Mouse (Mus musculus) left cerebral cortex, adult 8-10 months (tissue): ENCODE measurements around the gene Snx27. TPM values are rescaled to one million over a fixed set of nuclear protein-coding genes. Genes with fewer than 3 reads are reported as not detected.

ENCODE experiments used
- DNase-seq, 2 experiments: peaks; one replicate each; pipeline ENCODE4 v3.0.0; 2022; ENCODE audit warnings: low spot score in 2 of 2
- total RNA-seq, 4 experiments: library from RNA; stranded (reverse); gene quantifications; 2 replicates each; pipeline ENCODE4 v1.2.4; 2022

Gene Snx27
- 100 to 1,000 TPM; 100 to 109 (median 105) TPM for total RNA-seq

GRCm38 (mm10) chr3:94582456-94582891 is at the start of gene Snx27:
Gene Snx27, minus strand, starts transcription at chr3:94582716.
- peak; percentile 78 to 92 for DNase-seq

DNA sequence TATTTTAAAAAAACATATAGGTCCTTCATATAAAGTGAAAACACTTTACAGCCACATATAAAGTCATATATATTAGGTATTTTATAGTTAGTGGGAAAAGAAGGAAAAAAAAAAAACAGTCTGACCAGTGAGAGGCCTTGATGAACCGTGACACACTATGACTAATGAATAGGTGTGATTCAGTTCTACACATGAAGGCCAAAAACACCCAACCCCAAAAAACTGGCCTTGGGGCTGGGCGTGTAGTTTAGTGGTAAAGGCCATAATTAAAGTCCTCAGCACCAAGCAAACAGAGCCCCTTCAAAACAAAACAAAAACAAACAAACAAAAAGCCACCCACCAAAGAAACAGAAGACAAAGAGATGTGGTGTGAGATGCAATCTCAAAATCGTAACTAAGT is 47.4 kb upstream of the Snx27 start:
- no peak for DNase-seq

DNA sequence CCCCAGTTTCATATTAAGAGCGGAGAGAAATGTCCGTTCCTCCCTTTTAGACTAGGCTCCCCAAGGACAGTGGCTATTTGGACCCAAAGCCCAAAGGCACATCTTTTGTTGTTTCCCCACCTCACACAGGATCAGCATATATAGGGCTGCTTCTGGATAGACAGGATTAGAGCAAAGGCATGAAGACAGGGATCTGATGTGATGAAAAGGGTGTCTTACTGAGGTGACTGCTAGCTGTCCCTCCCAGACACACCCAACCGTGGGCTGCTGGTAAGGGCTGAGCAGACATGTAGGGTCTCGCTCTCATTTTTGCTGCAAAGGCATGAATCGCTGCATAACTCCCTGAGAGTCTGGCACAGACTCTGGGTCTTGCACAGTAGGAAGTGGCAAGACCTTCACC is 46.2 kb upstream of the Snx27 start:
- DNase-seq = no peak

DNA sequence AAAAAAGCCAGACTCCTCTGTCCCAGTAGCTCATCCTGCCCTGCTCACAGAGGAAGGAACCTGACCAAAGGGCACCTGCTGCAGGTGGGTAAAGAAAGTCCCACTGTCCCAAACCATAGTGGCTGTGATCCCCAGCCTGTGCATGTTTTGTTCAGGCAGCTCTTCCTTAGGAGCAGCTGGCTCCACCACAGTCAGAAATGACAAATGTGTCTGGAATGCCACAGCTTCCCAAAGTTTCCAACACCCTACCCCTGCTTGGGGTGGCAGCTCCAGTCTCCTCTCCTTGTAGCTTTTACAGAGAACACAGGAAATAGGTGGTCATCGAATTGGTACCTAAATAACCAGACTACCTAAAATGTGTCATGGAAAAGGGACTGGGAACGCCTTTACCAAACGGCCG is 41.8 kb upstream of the Snx27 start:
- no peak for DNase-seq

GRCm38 (mm10) chr3:94622550-94622949 is 40.0 kb upstream of the Snx27 start:
- no peak for DNase-seq

GRCm38 (mm10) chr3:94621740-94622507 is 39.4 kb upstream of the Snx27 start:
- DNase-seq = no peak

- no peak for DNase-seq
Measured at GRCm38 (mm10) chr3:94616717-94617116, 34.2 kb upstream of the Snx27 start.

DNA sequence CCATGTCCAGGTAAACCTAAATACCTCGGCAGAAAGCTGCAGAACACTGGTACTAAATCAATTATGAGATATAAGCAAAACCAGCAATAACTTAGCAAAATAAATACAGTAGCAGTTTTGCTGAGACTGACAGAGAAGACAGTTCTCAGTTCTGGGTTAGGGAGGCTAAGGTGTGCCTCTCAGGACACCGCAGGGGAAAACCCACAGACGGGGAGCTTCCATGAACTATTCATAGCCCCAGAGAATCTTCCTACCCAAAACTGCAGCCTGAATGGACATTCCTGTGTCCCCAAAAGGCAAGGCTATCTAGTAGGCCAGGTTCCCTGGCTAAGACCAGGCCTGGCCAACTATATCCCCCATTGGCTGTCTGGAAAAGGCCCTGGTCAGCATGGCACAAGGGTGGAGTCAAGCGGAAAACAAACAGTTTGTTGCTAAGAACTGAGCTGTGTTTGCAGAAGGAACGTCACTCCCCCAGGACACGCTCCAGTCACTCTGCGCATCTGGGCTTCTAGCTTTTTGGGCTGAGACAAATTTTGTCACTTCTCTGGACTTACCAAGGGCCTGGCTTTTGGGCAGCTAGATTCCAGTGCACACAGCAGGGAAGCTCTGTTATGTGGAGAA is 30.9 kb upstream of the Snx27 start:
- no peak for DNase-seq

GRCm38 (mm10) chr3:94612274-94612673 is 29.8 kb upstream of the Snx27 start:
- no peak for DNase-seq

DNA sequence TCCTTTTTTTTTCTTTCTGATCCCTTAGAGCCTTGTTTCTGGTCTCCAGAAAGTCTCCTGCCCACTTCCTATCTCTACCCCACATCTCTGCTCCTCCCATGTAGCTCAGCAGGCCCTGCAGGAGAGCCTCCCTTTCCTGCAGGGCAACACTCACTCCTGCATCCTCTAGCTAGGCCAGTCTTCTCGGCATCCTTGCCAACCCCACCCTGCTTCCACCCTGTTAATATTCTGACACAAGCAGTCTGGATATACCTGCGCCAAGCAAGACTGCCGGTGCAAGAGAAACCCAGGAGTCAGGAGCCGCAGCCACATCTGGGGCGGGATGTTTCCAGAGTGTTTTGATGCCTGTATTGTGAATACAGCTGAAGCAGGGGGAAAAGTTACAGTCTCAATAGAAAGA is 29.3 kb upstream of the Snx27 start:
- DNase-seq = no peak

DNA sequence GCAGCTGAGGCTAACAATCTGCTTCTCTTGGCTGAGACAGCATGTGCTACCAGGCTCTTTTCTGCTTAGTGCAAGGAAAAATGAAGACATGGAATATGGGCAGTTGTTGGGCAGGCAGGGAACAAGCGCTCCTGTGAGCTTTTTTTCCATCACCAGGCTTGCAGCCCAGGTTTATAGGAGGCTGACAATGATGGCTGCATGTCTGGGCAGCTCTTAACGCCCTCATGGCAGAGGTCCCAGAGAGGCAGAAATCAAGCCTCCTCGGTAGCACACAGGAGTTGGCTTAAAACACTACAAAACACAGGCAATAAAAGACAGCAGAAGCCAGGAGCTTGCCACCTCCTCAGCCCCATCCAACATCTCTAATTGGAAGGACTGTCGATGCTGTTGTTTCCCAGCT is 28.8 kb upstream of the Snx27 start:
- DNase-seq = no peak

GRCm38 (mm10) chr3:94610581-94610980 is 28.1 kb upstream of the Snx27 start:
- DNase-seq = no peak

DNA sequence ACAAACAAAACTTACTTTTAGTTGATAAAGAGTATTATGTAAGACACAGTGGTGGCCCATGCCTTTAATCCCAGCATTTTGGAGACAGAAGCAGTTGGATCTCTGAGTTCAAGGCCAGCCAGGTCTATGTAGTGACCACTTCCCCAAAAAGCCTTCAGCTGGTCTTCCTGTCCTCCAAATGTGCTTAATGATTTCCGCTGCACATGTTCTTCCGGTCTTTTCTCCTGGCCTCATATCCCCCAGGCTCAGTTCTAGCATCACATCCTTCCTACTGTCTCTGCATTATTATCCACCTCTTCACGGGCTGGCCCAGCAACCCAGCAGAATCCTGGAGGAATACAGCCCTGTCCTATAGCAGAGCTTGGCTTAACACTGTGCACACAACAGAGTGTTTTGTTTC is 27.1 kb upstream of the Snx27 start:
- no peak for DNase-seq

GRCm38 (mm10) chr3:94601959-94602358 is 19.4 kb upstream of the Snx27 start:
- DNase-seq = peak in 1 of 2 experiments; percentile 30

DNA sequence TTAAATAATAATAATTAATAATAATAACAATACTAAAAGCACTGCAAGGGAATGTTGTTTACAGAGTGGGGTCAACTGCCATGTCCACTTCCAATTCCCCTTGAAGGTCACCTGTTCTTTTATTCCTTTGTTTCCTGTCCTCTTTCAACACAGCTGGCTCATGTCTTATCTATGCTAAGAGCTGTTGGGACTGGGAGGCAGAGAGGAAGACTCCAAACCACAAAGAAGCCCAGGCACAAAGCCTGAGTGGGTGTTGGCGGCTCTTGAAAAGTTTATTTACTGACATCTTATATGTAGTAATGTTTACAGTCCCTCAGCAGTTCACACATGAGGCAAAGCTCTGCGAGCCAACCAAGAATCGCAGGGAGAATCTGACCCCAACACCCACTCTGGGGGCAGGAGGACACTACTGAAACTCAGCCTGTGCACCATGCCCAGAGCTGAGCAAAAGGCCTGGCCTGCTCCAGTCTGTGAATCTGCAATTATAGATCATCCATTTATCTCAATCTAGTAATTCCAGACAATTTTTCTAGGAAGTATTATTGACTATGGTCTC is 14.8 kb upstream of the Snx27 start:
- no peak for DNase-seq

- no peak for DNase-seq
Measured at GRCm38 (mm10) chr3:94595871-94596287, 13.4 kb upstream of the Snx27 start.

- DNase-seq = no peak
Measured at GRCm38 (mm10) chr3:94591066-94591465, 8.6 kb upstream of the Snx27 start.

GRCm38 (mm10) chr3:94587962-94588361 is 5.4 kb upstream of the Snx27 start:
- no peak for DNase-seq

- DNase-seq = no peak
Measured at GRCm38 (mm10) chr3:94582944-94583343, 428 bp upstream of the Snx27 start.

- DNase-seq = no peak
Measured at GRCm38 (mm10) chr3:94581793-94582455, 592 bp downstream of the Snx27 start.

DNA sequence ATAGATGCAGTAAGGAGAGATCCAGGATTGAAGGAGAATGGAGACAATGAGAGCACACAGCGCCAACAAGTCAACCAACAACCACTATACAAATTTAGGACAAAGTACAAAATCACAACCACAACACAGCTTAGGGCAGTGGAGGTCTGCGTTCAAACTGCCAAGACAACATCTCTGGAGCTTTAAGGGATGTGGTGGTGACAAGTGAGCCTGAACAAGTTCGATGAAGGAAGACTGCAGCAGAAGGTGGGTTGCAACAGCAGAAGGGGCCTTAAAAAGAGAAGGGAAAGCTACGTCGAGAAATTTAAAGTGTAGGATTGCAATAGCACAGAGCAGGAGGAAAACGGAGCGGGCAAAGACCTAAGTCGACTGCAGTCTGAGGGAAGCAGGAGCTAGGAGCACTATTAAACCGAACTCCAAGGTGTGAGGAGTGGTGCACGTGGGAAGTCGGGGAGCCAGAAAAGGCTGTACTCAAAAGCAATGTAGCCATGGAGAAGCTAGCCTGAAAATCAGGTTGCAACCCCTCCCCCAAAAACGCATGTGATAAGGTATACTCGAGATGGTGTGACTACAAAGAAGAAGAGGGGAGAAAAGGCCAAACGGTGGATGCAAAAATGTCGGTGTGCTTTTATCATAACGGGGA is 1.3 kb downstream of the Snx27 start:
- DNase-seq = peak in 1 of 2 experiments; percentile 14

DNA sequence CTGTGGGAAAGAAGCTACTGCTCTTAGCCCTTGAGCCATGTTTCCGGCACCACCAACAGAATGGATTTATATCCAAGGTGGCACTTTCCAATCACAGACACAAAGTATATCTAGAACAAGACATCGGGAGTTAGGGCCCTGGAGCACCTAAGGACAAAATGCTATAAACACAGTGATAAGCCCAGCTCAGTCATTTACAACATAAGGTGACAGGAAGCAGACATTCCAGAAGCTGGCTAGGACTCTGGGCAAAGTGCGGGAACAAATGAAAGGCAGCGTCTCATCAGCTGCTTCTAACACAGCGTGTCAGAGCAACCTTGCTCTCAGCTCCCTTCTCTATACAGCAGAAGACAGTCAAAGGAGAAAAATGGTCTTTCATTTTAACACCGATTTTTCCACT is 8.0 kb downstream of the Snx27 start:
- no peak for DNase-seq
